Mouse (Mus musculus) left cerebral cortex, postnatal 10 days (tissue): ENCODE measurements around the gene Cldn20. TPM values are rescaled to one million over a fixed set of nuclear protein-coding genes. Genes with fewer than 3 reads are reported as not detected.

Experiments used
- total RNA-seq, 2 experiments: library from RNA; stranded (reverse); gene quantifications; 2 replicates each; pipeline ENCODE4 v1.2.3; 2021

Gene Cldn20
- total RNA-seq, 2 experiments from 2014 or later = 1.3 to 2.5 TPM

Other genes starting within 250 kb of the Cldn20 start
- 10 to 100 TPM; 60.8 to 61.2 TPM for gene Tiam2, start 206.0 kb upstream of the Cldn20 start, total RNA-seq
- 1 to 10 TPM; 5.9 to 6.1 TPM for gene Tfb1m, start 25.2 kb downstream of the Cldn20 start, total RNA-seq
- under 1 TPM; 0.19 to 0.32 TPM for gene Nox3, start 163.7 kb downstream of the Cldn20 start, total RNA-seq